Mouse (Mus musculus) limb, embryonic 13.5 days (tissue): ENCODE measurements around the gene 1700025G04Rik. TPM values are rescaled to one million over a fixed set of nuclear protein-coding genes. Genes with fewer than 3 reads are reported as not detected.

Source experiments
- ATAC-seq: fragments of 200-750 bp; cut with Nextera tagmentation; 2 replicates; pipeline ENCODE4 v1.8.0; 2017; ENCODE audit warnings: low read depth, moderate number of reproducible peaks, moderate TSS enrichment; ENCODE audit not compliant: low FRiP score
- H3K27ac ChIP-seq: fragments of 300-500 bp; sonication (generic); 2 replicates; pipeline ENCODE4 v1.5.1; 2015; ENCODE audit warnings: inconsistent platforms, mild to moderate bottlenecking, moderate library complexity
- H3K27me3 ChIP-seq: fragments of 300-500 bp; sonication (generic); 2 replicates; pipeline ENCODE4 v1.6.1; 2015; ENCODE audit warnings: mild to moderate bottlenecking, inconsistent platforms
- H3K36me3 ChIP-seq: fragments of 300-500 bp; sonication (generic); 2 replicates; pipeline ENCODE4 v1.6.1; 2015; ENCODE audit warnings: inconsistent platforms, mild to moderate bottlenecking, moderate library complexity
- H3K4me1 ChIP-seq: fragments of 300-500 bp; sonication (generic); 2 replicates; pipeline ENCODE4 v1.6.1; 2015; ENCODE audit warnings: inconsistent platforms
- H3K4me2 ChIP-seq: fragments of 300-500 bp; sonication (generic); replicated peaks from 2 replicates; pipeline ENCODE4 v1.6.1; 2015; ENCODE audit warnings: inconsistent platforms, mild to moderate bottlenecking, moderate library complexity
- H3K4me3 ChIP-seq: fragments of 300-500 bp; sonication (generic); 2 replicates; pipeline ENCODE4 v1.5.1; 2015; ENCODE audit warnings: moderate library complexity, mild to moderate bottlenecking, inconsistent platforms
- H3K9ac ChIP-seq: fragments of 300-500 bp; sonication (generic); 2 replicates; pipeline ENCODE4 v1.6.1; 2015; ENCODE audit warnings: mild to moderate bottlenecking, inconsistent platforms
- H3K9me3 ChIP-seq: fragments of 300-500 bp; sonication (generic); 2 replicates; pipeline ENCODE4 v1.6.1; 2016; ENCODE audit warnings: inconsistent platforms
- WGBS: fragments of 180-500 bp; shearing (Covaris S2); methylation state at CpG from one replicate; pipeline ENCODE4 v1.1.7; 2015; 5-methylcytosine and 5-hydroxymethylcytosine counted together
- polyA plus RNA-seq: library from polyadenylated mRNA; unstranded; fragments of >200 nt; fragmentation: Nextera tagmentation; extraction: Ambion mirVana; gene quantifications from 2 replicates; pipeline ENCODE4 v1.2.1, GENCODE M21; 2015

1700025G04Rik gene
- polyA plus RNA-seq, 1 experiment from 2014 or later, result 28.3 TPM

DNA sequence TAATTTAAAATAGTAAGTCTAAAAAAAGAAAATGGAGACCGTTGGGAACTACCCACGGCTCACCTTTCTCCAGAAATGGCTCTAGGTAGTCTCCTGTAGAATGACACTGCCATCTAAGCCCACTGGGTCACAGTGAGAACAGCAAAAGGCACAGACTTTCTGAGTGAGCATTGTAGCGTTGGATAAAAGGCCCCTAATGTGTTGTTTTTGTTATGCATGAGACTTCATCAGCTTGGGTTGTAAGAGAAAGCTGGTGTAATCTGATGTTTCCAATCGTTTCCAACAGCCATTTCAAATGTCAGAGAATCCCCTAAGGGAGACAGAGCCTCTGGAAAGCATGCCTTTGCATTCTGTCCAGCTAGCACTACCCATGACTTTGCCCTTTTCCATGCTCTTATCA lies 19.5 kb downstream of the 1700025G04Rik start:
- ATAC-seq, result no peak
- no peaks in the 10 kb centered on the region for H3K4me1 ChIP-seq
- WGBS, result 72% methylated on average over 4 of the region's 4 CpGs
- H3K27me3 ChIP-seq, result no peaks in the 10 kb centered on the region
- H3K4me2 ChIP-seq, result no peak overlapping the region
- H3K27ac ChIP-seq, result no peak overlapping the region
- H3K4me3 ChIP-seq, result no peak overlapping the region
- no peaks in the 10 kb centered on the region for H3K9me3 ChIP-seq
- no peaks in the 10 kb centered on the region for H3K36me3 ChIP-seq
- no peak overlapping the region for H3K9ac ChIP-seq

DNA sequence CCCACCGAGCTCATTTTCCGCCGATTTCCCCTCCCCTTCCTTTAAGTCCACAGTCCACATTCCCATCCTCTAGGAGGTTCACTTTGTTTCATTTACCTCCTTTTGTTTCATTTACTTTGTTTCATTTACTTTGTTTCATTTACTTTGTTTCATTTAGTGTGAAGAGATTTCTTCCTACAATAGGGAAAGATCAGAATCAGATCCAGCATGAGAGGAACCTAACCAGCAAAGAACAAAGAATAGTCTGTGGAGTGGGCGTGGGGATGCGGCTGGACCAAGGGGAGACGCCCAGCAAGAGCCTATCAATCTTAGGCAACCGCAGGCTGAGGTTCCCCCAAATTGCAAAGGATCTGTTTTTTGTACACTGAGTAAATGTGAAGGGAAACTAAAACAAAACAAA lies 20.2 kb downstream of the 1700025G04Rik start:
- ATAC-seq, result no peak
- WGBS, result 89% methylated on average over 7 of the region's 7 CpGs
- H3K9me3 ChIP-seq, result no peaks in the 10 kb centered on the region

GRCm38 (mm10) chr1:152067919-152068318 lies 22.0 kb downstream of the 1700025G04Rik start:
- Histone ChIP-seq H3K36me3 (no peaks in the 10 kb centered on the region), H3K4me1 (0 out of 2 replicates have a peak, but pooled peaks cover 7% of the 10 kb centered on the region), H3K4me3 (no peak overlapping the region), H3K27me3 (no peaks in the 10 kb centered on the region), H3K4me2 (no peak overlapping the region), H3K9ac (no peak overlapping the region), H3K9me3 (no peaks in the 10 kb centered on the region), H3K27ac (no peak overlapping the region)
- no peak for ATAC-seq

More for the DNA sequence above, 20.2 kb downstream of the 1700025G04Rik start:
- Histone ChIP-seq H3K27ac (no peak overlapping the region), H3K9ac (no peak overlapping the region), H3K4me3 (no peak overlapping the region), H3K36me3 (no peaks in the 10 kb centered on the region), H3K27me3 (no peaks in the 10 kb centered on the region), H3K4me1 (no peaks in the 10 kb centered on the region), H3K4me2 (no peak overlapping the region)

DNA sequence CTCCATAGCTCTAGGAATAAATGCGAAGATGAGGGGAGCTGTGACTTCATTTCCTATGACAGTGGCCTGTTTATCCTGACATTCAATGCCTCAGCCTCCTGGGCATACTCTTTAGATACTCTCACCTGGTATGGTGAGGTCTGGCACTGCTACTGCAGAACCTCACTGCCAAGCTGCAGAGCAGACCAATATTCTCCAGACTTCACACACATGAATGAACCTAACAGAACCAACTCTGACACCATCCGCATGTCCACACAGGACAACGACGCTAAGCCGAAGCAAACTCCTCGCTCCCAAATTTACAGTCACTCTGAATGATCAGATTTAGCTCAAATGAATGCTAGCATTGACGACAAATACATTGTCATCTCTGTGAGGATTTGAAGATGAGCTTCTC lies 24.4 kb downstream of the 1700025G04Rik start:
- H3K9ac ChIP-seq, result no peak overlapping the region
- no peaks in the 10 kb centered on the region for H3K27me3 ChIP-seq
- no peak overlapping the region for H3K27ac ChIP-seq
- no peaks in the 10 kb centered on the region for H3K36me3 ChIP-seq
- WGBS, result 96% methylated on average over 7 of the region's 7 CpGs
- 0 out of 2 replicates have a peak, but pooled peaks cover 12% of the 10 kb centered on the region for H3K4me1 ChIP-seq
- H3K9me3 ChIP-seq, result no peaks in the 10 kb centered on the region
- no peak for ATAC-seq
- H3K4me2 ChIP-seq, result no peak overlapping the region
- H3K4me3 ChIP-seq, result no peak overlapping the region

DNA sequence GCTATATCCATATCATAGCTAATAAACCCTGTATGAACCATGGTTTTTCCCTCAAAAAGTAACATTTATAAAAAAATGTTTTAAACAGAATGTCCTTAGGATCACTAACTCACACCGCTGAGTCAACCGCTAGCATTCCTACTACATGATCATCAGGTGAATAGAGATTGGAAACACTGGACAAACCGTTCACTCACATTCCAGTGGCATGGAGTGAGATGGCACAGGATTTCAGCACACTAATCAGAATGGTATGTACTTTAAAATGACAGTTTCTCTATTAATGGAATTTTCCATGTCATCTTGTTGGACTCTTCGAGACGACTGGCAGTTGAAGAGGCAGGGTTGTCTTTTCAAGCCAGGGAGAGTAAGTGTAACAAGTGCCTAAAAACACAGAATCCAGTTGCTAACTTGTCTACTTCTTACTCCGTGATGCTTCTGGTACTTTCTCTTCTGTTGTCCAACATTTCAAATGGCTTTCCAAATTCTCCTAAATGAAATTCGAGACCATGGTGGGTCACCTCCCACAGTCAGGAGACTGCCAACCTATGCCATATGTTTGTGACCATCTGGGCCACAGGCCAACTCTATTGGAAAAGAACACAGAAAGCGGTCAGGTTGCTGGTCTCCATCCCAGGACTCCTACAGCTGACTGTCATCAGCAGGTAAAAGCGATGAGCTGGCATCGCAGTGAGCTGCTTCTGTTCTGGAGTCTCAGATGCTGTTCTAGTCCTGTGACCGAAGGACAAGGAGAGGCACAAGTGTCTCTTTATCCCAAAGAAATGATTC lies 26.4 kb downstream of the 1700025G04Rik start:
- ATAC-seq, result no peak
- WGBS, result 88% methylated on average over 11 of the region's 11 CpGs

DNA sequence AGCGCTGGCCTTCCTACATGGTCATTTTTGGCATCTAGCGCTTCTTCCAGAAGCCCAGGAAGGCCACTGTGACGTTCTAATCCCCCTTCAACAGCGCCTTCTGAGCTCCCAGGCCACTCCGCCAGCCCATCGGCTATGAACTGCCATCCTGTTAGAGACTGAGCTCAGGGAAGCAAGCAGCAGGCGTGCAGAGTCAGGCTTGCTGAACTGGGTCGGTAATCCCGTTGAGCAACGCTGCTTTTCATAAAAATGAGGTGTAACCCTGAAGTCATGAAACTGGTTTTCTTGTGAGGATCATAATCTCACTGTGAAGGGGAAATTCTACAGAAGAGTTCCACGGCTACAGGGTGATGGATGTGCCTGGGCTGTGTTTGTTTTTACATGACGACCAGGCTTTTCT lies 28.2 kb downstream of the 1700025G04Rik start:
- H3K4me1 ChIP-seq, result 0 out of 2 replicates have a peak, but pooled peaks cover 12% of the 10 kb centered on the region
- no peaks in the 10 kb centered on the region for H3K9me3 ChIP-seq
- H3K9ac ChIP-seq, result no peak overlapping the region
- no peak overlapping the region for H3K27ac ChIP-seq
- H3K27me3 ChIP-seq, result no peaks in the 10 kb centered on the region
- no peak for ATAC-seq
- H3K36me3 ChIP-seq, result no peaks in the 10 kb centered on the region
- no peak overlapping the region for H3K4me2 ChIP-seq
- no peak overlapping the region for H3K4me3 ChIP-seq
- 81% methylated on average over 12 of the region's 12 CpGs for WGBS

More for the DNA sequence above, 26.4 kb downstream of the 1700025G04Rik start:
- no peak overlapping the region for H3K27ac ChIP-seq
- no peaks in the 10 kb centered on the region for H3K27me3 ChIP-seq
- H3K9me3 ChIP-seq, result no peaks in the 10 kb centered on the region
- no peak overlapping the region for H3K4me2 ChIP-seq
- H3K4me3 ChIP-seq, result no peak overlapping the region
- no peaks in the 10 kb centered on the region for H3K36me3 ChIP-seq
- no peak overlapping the region for H3K9ac ChIP-seq
- H3K4me1 ChIP-seq, result 0 out of 2 replicates have a peak, but pooled peaks cover 12% of the 10 kb centered on the region

DNA sequence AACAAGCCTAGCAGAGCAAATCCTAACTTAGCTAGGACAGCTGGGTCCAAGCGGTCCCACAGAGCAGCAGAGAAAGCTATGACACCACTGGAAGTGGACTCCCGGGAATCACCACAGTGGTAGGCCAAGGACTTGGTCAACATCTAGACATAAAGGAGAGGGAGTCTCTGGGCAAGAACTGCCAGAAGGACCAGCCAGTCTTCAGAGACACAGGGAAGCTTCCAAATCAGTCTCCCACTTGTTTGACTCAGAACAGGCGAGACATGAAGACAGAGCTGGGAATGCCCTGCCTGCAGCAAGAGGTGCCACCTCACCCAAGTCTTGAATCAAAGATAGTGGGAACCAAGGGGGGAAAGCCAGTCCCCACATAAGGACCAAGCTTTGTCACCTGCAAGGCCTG lies 29.7 kb downstream of the 1700025G04Rik start:
- Histone ChIP-seq H3K27me3 (no peaks in the 10 kb centered on the region), H3K36me3 (no peaks in the 10 kb centered on the region), H3K9me3 (no peaks in the 10 kb centered on the region), H3K4me2 (no peak overlapping the region), H3K4me3 (no peak overlapping the region), H3K27ac (no peak overlapping the region), H3K4me1 (0 out of 2 replicates have a peak, but pooled peaks cover 14% of the 10 kb centered on the region), H3K9ac (no peak overlapping the region)
- 87% methylated on average over 3 of the region's 3 CpGs for WGBS
- ATAC-seq, result no peak

DNA sequence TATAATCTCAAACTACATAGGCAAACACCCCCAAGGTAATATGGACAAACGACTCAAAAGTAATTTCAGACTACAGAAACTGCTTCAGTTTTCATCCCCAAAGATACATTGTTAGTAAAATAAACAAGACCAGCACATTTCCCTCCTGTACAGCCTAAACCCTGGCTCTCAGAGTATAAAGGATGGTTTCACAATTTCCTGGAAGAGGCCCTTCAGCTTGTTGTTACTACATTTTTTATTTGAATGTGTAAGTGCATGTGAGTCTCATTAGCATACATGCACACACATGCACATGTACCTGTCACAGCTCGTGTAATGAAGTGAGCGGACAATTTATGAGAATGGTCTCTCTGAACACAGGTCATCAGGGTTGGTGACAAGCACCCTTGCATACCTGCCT lies 31.1 kb downstream of the 1700025G04Rik start:
- H3K4me3 ChIP-seq, result no peak overlapping the region
- no peak for ATAC-seq
- 0 out of 2 replicates have a peak, but pooled peaks cover 13% of the 10 kb centered on the region for H3K4me1 ChIP-seq
- no peaks in the 10 kb centered on the region for H3K27me3 ChIP-seq
- no peak overlapping the region for H3K27ac ChIP-seq
- H3K36me3 ChIP-seq, result no peaks in the 10 kb centered on the region
- 79% methylated on average over 3 of the region's 3 CpGs for WGBS
- no peak overlapping the region for H3K4me2 ChIP-seq
- no peak overlapping the region for H3K9ac ChIP-seq
- H3K9me3 ChIP-seq, result no peaks in the 10 kb centered on the region

DNA sequence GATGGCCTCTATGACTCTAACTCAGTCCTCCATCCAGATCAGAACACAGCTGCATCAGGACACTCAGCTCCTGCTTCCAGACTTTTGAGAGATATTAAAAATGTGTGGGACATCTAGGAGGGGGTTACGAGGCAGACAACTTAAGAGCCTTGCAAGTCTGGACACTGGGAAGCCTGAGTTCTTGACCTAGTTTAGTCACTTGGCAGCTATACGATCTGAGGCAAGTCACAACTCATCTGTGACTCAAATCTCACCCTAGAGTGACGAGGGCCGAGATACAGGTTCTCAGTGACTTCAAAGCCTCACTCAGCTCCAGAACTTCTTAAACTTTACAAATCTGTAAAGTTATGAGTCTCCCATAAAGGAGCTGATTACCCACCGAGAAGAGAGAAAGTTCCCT lies 36.8 kb downstream of the 1700025G04Rik start:
- H3K9me3 ChIP-seq, result no peaks in the 10 kb centered on the region
- H3K4me3 ChIP-seq, result no peak overlapping the region
- WGBS, result 57% methylated on average over 5 of the region's 5 CpGs
- no peak for ATAC-seq
- H3K4me2 ChIP-seq, result no peak overlapping the region
- no peak overlapping the region for H3K9ac ChIP-seq
- H3K27me3 ChIP-seq, result no peaks in the 10 kb centered on the region
- H3K4me1 ChIP-seq, result peaks cover 17% of the 10 kb centered on the region
- H3K36me3 ChIP-seq, result no peaks in the 10 kb centered on the region
- no peak overlapping the region for H3K27ac ChIP-seq

DNA sequence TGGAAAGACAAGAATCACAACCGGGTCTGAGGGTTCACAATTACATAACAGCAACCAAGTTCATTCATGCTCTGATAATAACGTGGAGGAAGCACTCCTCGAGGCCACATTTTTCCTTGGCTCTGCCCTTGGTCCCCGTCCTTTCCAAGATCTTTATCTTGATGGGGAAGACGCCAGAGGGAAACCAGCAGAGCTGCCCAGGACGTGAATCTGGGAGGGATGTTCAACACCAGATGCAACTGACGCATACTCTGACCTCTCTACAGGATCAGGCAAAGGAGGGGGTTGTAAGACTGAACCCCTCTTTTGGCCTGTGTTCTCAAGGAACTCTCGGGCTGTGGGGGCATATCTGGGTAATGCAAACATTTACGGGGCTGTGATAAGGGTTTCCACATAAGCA lies 38.1 kb downstream of the 1700025G04Rik start:
- Histone ChIP-seq H3K4me2 (no peak overlapping the region), H3K9me3 (no peaks in the 10 kb centered on the region), H3K27me3 (no peaks in the 10 kb centered on the region), H3K9ac (no peak overlapping the region), H3K27ac (no peak overlapping the region), H3K4me3 (no peak overlapping the region), H3K36me3 (no peaks in the 10 kb centered on the region), H3K4me1 (peaks cover 23% of the 10 kb centered on the region)
- no peak for ATAC-seq
- WGBS, result 73% methylated on average over 9 of the region's 9 CpGs

DNA sequence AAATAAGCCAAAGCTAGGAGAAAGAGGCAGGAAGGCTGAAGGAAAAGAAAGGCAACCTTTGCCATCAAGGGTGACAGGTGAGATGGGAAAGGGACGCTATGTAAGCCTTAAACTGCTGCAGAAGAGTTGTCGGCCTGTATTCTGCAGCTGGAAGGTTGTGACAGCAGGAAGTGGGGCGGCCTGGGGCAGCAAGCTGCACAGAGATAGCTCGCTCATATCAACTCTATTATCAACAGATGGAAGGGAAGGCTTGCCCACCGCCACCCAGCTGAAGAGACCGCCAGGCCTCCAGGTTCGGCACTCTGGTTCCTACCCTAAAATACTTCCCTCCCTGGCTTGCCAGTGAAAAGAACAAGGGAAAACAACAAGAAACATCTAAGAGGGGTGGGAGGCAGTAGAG lies 39.9 kb downstream of the 1700025G04Rik start:
- Histone ChIP-seq H3K4me1 (peaks cover 24% of the 10 kb centered on the region), H3K27me3 (no peaks in the 10 kb centered on the region), H3K4me2 (no peak overlapping the region), H3K27ac (no peak overlapping the region), H3K36me3 (no peaks in the 10 kb centered on the region), H3K9ac (no peak overlapping the region), H3K4me3 (no peak overlapping the region), H3K9me3 (no peaks in the 10 kb centered on the region)
- 79% methylated on average over 7 of the region's 7 CpGs for WGBS
- no peak for ATAC-seq

GRCm38 (mm10) chr1:152048291-152048690 lies 41.6 kb downstream of the 1700025G04Rik start:
- Histone ChIP-seq H3K27ac (no peak overlapping the region), H3K4me2 (no peak overlapping the region), H3K9me3 (no peaks in the 10 kb centered on the region), H3K4me1 (peaks cover 27% of the 10 kb centered on the region), H3K36me3 (no peaks in the 10 kb centered on the region), H3K9ac (no peak overlapping the region), H3K4me3 (no peak overlapping the region), H3K27me3 (no peaks in the 10 kb centered on the region)
- ATAC-seq, result no peak
- 55% methylated on average over 4 of the region's 4 CpGs for WGBS

- H3K4me1 ChIP-seq, result peaks cover 28% of the 10 kb centered on the region
- no peak for ATAC-seq
- 11% methylated on average over 5 of the region's 5 CpGs for WGBS
Observed at GRCm38 (mm10) chr1:152047416-152047815, 42.5 kb downstream of the 1700025G04Rik start.

More at GRCm38 (mm10) chr1:152047416-152047815, 42.5 kb downstream of the 1700025G04Rik start:
- no peak overlapping the region for H3K27ac ChIP-seq
- H3K36me3 ChIP-seq, result no peaks in the 10 kb centered on the region
- H3K4me2 ChIP-seq, result no peak overlapping the region
- H3K9me3 ChIP-seq, result no peaks in the 10 kb centered on the region
- no peaks in the 10 kb centered on the region for H3K27me3 ChIP-seq
- H3K4me3 ChIP-seq, result no peak overlapping the region
- H3K9ac ChIP-seq, result no peak overlapping the region
